Mouse (Mus musculus) hindbrain, embryonic 11.5 days (tissue): ENCODE data around the gene Ergic1. TPM values are rescaled to one million over a fixed set of nuclear protein-coding genes. Genes with fewer than 3 reads are reported as not detected.

Experiments
- ATAC-seq: fragments of 200-750 bp; cut with Nextera tagmentation; 2 replicates; pipeline ENCODE4 v1.8.0; 2017; ENCODE audit warnings: mild to moderate bottlenecking, moderate TSS enrichment, moderate library complexity; ENCODE audit not compliant: low FRiP score
- DNase-seq: peaks from one replicate; pipeline ENCODE4 v3.0.0-alpha.2; 2015; ENCODE audit warnings: low spot score
- H3K27ac ChIP-seq: fragments of 300-500 bp; sonication (generic); 2 replicates; pipeline ENCODE4 v1.5.1; 2014; ENCODE audit warnings: mild to moderate bottlenecking, low read depth, low read length
- H3K27me3 ChIP-seq: fragments of 300-500 bp; sonication (generic); 2 replicates; pipeline ENCODE4 v1.6.1; 2014; ENCODE audit warnings: mild to moderate bottlenecking, low read length, moderate library complexity, mixed read lengths; ENCODE audit not compliant: control insufficient read depth, insufficient read depth
- H3K36me3 ChIP-seq: fragments of 300-500 bp; sonication (generic); 2 replicates; pipeline ENCODE4 v1.6.1; 2014; ENCODE audit warnings: mild to moderate bottlenecking, low read length, moderate library complexity, mixed read lengths; ENCODE audit not compliant: control insufficient read depth, insufficient read depth
- H3K4me1 ChIP-seq: fragments of 300-500 bp; sonication (generic); replicated peaks from 2 replicates; pipeline ENCODE4 v1.6.1; 2014; ENCODE audit warnings: low read length, mixed read lengths; ENCODE audit not compliant: control insufficient read depth, insufficient read depth
- H3K4me2 ChIP-seq: fragments of 300-500 bp; sonication (generic); replicated peaks from 2 replicates; pipeline ENCODE4 v1.6.1; 2014; ENCODE audit warnings: mild to moderate bottlenecking, low read depth, low read length
- H3K4me3 ChIP-seq: fragments of 300-500 bp; sonication (generic); 2 replicates; pipeline ENCODE4 v1.5.1; 2014; ENCODE audit warnings: low read depth, low read length
- H3K9ac ChIP-seq: fragments of 300-500 bp; sonication (generic); 2 replicates; pipeline ENCODE4 v1.6.1; 2014; ENCODE audit warnings: low read depth, low read length
- H3K9me3 ChIP-seq: fragments of 300-500 bp; sonication (generic); 2 replicates; pipeline ENCODE4 v1.6.1; 2016; ENCODE audit warnings: low read length; ENCODE audit not compliant: control insufficient read depth
- WGBS: fragments of 180-500 bp; shearing (Covaris S2); extraction: QIAGEN DNeasy Blood & Tissue Kit; methylation state at CpG from one replicate; pipeline ENCODE4 v1.1.7; 2014; 5-methylcytosine and 5-hydroxymethylcytosine counted together
- polyA plus RNA-seq: library from polyadenylated mRNA; unstranded; fragments of >200 nt; fragmentation: Nextera tagmentation; extraction: Ambion mirVana; gene quantifications from 2 replicates; pipeline ENCODE4 v1.2.1, GENCODE M21; 2014

Ergic1 gene
- polyA plus RNA-seq, 1 experiment from 2014 or later = 119 TPM

DNA sequence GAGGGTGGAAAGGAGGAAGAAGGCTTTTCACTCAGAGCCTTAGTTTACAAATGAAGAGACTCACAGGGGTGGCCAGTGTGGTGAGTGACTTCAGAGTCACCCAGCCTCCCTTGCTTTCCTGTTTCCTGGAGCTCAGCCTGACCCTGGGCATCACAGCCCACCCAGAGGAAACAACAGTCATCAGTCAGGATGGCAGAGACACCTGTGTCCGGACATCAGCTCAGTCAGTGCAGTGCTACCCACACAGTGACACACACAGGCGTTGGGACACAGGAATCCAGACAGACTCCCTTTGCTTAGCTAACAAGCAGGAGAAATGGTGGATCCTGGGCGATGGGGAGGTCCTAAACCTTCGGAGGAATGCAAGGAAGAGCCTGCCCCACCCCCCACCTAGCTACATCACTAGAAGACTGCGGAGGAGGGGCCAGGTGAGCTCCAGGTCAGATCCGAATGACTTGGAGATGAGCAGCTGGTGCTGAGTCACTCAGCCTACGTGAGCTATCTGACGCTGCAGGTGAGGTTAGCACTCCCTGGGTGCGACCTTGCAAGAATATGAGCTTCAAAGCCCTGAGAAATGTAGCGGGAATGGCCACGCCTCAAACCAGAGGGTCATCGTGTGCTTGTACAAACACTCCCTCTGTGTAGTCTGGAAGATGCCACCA is 12.0 kb upstream of the Ergic1 start:
- Histone ChIP-seq H3K27me3 (no peaks in the 10 kb centered on the region), H3K4me3 (no peak overlapping the region), H3K4me2 (no peak overlapping the region), H3K9ac (no peak overlapping the region), H3K4me1 (no peaks in the 10 kb centered on the region; the same call in 1 of the 2 replicates), H3K36me3 (no peaks in the 10 kb centered on the region), H3K27ac (no peak overlapping the region), H3K9me3 (no peaks in the 10 kb centered on the region)
- ATAC-seq = no peak
- DNase-seq = no peak
- WGBS = 7% methylated on average over 12 of the region's 12 CpGs

- DNase-seq = no peak
- ATAC-seq = no peak
- Histone ChIP-seq H3K36me3 (no peaks in the 10 kb centered on the region), H3K4me1 (no peaks in the 10 kb centered on the region; the same call in 1 of the 2 replicates), H3K9me3 (no peaks in the 10 kb centered on the region), H3K27ac (no peak overlapping the region), H3K27me3 (no peaks in the 10 kb centered on the region), H3K9ac (no peak overlapping the region), H3K4me3 (no peak overlapping the region), H3K4me2 (no peak overlapping the region)
- 92% methylated on average over 6 of the region's 6 CpGs for WGBS
These were observed 10.2 kb upstream of the Ergic1 start for GRCm38 (mm10) chr17:26551104-26551503.

DNA sequence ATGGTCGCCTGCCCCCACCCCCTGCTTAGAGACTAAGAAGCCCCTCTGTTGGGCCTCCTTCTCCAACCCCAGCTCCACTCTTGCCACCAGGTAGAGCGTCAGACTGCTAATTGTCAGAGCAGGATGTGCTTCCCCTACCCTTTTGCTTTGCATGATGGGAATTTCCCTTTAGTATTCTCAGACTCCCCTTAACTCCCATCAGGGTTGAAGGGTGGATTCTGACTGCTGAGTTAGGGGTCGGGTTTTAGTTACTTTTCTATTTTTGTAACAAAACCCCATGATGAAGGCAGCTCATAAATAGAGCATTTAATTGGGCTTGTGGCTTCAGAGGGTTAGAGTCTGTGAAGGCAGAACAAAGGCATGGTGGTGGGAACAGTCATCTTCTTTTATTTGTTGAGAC is 8.3 kb upstream of the Ergic1 start:
- H3K4me2 ChIP-seq = no peak overlapping the region
- no peak for DNase-seq
- H3K36me3 ChIP-seq = no peaks in the 10 kb centered on the region
- no peak overlapping the region for H3K4me3 ChIP-seq
- no peaks in the 10 kb centered on the region for H3K9me3 ChIP-seq
- 79% methylated on average over 3 of the region's 3 CpGs for WGBS
- no peak for ATAC-seq
- H3K4me1 ChIP-seq = no peaks in the 10 kb centered on the region; the same call in 1 of the 2 replicates
- H3K9ac ChIP-seq = no peak overlapping the region
- H3K27ac ChIP-seq = no peak overlapping the region
- H3K27me3 ChIP-seq = no peaks in the 10 kb centered on the region

- Histone ChIP-seq H3K9me3 (no peaks in the 10 kb centered on the region), H3K36me3 (0 out of 2 replicates have a peak, but pooled peaks cover 2% of the 10 kb centered on the region), H3K4me1 (peaks cover 16% of the 10 kb centered on the region), H3K27ac (peak overlapping the region; percentile 70), H3K9ac (peak overlapping the region; percentile 90), H3K4me2 (peak overlapping the region; percentile 95), H3K4me3 (peak overlapping the region; percentile 71), H3K27me3 (no peaks in the 10 kb centered on the region)
- DNase-seq (no peak), ATAC-seq (peak; percentile 25; the same call in 1 of the 2 replicates)
- WGBS = 37% methylated on average over 9 of the region's 9 CpGs
These were observed 581 bp upstream of the Ergic1 start for GRCm38 (mm10) chr17:26560526-26561289.

DNA sequence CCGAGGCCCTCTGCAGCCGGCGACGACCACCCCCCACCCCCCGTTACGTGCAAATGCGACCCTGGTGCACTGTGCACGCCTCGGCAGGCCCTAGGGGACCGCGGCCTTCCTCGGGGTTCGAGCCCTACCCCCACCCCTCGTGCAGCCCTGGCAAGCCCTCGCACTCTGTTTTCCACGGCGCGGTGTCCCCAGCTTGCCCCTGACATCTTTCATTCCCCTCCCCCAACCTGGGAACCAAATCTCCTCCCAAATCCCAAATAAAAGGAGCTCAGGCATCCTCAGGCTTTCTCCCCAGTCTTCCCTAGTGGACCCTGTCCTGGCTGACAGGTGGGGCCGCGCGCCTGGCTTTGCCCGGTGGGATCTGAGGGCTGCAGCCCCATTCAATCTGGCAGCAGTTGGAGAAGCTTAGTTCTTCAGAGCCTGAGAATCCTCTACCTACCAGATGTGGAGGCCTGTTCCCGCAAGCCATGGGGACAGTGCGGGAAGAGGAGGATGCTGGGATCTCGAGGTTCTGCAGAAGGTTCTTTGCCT is 427 bp downstream of the Ergic1 start, which contains the start of gene Dusp1:
Gene Dusp1, minus strand, starts transcription at position 478 of the 531 bp plus-strand sequence.
- peak within 1 kb of the TSS; percentile 90 for H3K9ac ChIP-seq
- H3K36me3 ChIP-seq = 0 out of 2 replicates have a peak, but pooled peaks cover 2% of the 10 kb centered on the region
- WGBS = 1% methylated on average over 24 of the region's 25 CpGs
- DNase-seq (no peak), ATAC-seq (peak; percentile 91)
- peak within 1 kb of the TSS; percentile 70 for H3K27ac ChIP-seq
- H3K4me3 ChIP-seq = peak within 1 kb of the TSS; percentile 71
- H3K27me3 ChIP-seq = no peaks in the 10 kb centered on the region
- H3K9me3 ChIP-seq = no peaks in the 10 kb centered on the region
- H3K4me1 ChIP-seq = peaks cover 16% of the 10 kb centered on the region
- peak within 1 kb of the TSS; percentile 95 for H3K4me2 ChIP-seq

- ATAC-seq (no peak), DNase-seq (no peak)
- H3K9ac ChIP-seq = peak overlapping the region; percentile 90
- H3K4me2 ChIP-seq = peak overlapping the region; percentile 95
- no peaks in the 10 kb centered on the region for H3K9me3 ChIP-seq
- WGBS = 71% methylated on average over 4 of the region's 4 CpGs
- no peaks in the 10 kb centered on the region for H3K27me3 ChIP-seq
- H3K4me1 ChIP-seq = peaks cover 16% of the 10 kb centered on the region
- 0 out of 2 replicates have a peak, but pooled peaks cover 2% of the 10 kb centered on the region for H3K36me3 ChIP-seq
- H3K27ac ChIP-seq = no peak overlapping the region
- peak overlapping the region; percentile 71 for H3K4me3 ChIP-seq
These were observed 1.0 kb downstream of the Ergic1 start for GRCm38 (mm10) chr17:26562292-26562691.

- no peak for DNase-seq
- Histone ChIP-seq H3K27me3 (no peaks in the 10 kb centered on the region), H3K4me2 (no peak overlapping the region), H3K9ac (no peak overlapping the region), H3K36me3 (peaks cover 6% of the 10 kb centered on the region), H3K4me3 (no peak overlapping the region), H3K27ac (no peak overlapping the region), H3K9me3 (no peaks in the 10 kb centered on the region), H3K4me1 (peaks cover 16% of the 10 kb centered on the region)
- no peak for ATAC-seq
- 85% methylated on average over 6 of the region's 6 CpGs for WGBS
These were observed 2.2 kb downstream of the Ergic1 start for GRCm38 (mm10) chr17:26563476-26563875.

DNA sequence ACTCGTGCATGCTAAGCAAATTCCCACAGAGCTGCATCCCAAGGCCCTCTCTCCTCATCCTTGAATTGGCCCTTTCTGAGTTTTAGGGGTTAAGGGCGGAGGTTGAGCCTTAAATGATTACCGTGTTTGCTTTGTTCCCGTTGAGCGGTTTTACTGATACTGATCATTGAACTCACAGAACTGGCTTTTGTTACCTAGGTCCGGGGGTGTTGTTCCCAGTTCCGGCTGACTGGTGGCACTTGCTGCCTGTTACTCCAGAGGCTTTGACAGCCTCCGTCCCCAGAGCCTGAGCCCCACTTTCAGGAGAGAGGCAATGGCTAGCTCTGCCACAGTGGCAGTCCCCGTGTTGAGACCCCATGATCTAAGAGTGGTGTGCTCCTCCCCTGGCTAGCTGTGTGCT is 3.1 kb downstream of the Ergic1 start:
- H3K9me3 ChIP-seq = no peaks in the 10 kb centered on the region
- 69% methylated on average over 9 of the region's 9 CpGs for WGBS
- no peaks in the 10 kb centered on the region for H3K27me3 ChIP-seq
- no peak overlapping the region for H3K27ac ChIP-seq
- H3K4me1 ChIP-seq = peaks cover 16% of the 10 kb centered on the region
- ATAC-seq (no peak), DNase-seq (no peak)
- H3K9ac ChIP-seq = no peak overlapping the region
- no peak overlapping the region for H3K4me3 ChIP-seq
- peaks cover 8% of the 10 kb centered on the region for H3K36me3 ChIP-seq
- no peak overlapping the region for H3K4me2 ChIP-seq
